Mouse (Mus musculus) spleen, postnatal 36 days (tissue): Measurements from ENCODE around the gene Gm29776.

Experiments
- DNase-seq, 2 experiments: peaks; one replicate each; pipeline ENCODE4 v3.0.0; 2022; ENCODE audit warnings: low spot score in 2 of 2, mixed read lengths in 1 of 2

The Gm29776 gene

DNA sequence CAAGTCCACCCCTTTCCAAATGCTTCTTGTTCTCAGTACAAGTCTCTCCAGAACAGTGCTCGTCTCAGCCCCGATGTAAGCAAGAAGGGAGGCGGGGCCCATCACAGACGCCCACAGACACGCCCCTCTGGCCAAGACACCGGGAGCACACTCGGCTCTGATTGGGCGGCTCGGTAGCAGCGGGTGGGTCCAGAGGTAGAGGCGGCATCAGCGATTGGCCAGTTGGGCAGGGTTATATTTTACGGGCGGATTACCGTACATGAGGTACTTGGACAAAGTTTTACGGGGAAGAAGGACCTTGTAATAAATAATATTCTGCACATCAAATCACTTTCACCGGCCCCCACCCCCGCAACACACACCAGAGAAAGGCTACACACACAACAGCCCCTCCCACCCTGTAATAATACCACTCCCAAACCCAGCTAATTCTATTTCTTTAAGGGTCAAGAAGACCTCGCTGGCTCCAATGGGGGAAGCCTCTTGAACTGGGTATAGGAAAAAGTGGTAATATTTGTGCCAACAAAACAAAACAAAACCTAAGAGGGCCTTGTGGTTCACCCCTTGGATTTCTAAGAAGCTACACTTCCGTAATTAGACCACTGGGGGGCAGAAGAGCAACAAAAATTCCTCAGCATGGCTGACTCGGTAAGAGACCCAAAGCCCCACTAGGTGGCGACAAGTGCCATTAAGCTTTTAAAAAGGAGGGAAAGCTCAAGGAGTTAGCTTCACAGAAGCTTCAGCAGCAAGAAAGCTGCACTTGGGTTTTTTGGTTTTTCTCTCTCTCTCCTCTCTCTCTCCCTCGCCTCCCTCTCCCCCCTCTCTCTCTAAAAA is 47.8 kb downstream of the Gm29776 start:
- peak; percentile 79 to 89 for DNase-seq

DNA sequence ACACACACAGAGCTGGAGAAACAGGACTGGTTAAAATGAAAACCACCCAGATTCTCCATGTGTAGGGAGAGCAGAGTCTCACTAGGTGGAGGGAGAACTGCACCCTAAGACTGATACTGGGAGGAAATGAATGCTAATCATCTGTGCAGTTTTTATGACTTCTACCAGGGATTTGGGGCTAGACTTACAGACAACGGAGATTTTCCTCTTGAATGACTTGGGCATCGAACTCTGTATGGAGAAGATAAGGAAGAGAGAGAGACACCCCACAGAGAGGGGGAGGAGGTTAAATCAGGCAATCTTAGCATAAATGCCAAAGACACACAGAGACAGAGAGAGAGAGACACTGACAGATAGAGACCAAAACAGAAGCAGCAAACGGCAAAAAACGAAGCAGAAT is 50.7 kb downstream of the Gm29776 start:
- DNase-seq = no peak

DNA sequence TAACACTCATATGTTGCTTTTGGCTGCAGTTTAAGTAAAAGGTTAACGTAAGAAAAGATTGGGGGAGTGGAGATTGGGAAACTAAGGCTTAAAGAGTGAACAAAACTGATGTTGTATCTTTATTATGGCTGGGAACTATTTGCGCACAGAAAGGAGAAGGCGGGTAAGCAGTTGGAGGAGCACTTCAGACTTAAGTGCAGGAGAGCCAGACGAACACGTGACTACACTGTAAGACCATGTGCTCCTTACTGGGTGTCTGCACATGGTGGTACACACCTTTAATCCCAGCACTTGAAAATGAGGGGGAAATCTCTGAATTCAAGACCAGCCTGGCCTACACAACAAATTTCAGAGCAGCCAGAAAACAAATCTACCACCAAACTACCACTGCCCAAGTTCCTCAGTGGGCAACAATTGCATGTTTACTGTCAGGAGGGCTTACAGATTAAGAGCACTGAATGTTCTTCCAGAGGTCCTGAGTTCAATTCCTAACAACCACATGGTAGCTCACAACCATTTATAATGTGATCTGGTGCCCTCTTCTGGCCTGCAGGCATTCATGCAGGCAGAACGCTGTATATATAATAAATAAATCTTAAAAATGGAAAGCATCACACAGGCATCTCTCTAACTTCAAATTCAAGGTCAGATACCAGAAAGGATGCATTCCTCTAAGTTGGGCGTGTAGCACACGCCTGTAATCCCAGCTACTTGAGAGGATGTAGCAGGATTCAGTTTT is 51.6 kb downstream of the Gm29776 start:
- DNase-seq = no peak

DNA sequence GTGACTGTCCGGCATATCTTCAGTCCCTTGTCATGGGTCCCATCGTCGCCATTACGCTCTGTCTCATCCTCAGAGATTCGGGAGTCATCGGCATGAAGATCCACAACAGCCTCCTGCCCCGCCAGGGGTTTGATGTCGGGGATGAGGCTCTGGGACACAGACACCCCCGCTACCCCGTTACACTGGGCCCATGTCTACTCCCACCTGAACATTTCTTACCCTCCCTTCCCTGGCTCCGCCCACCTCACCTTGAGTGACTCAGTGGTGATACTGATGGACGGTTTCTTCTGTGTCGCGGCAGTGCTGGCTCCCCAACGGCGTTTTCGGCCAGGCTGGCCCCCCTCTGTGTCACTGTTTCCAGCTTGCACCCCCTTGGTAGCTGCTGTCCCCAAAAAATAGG is 52.2 kb downstream of the Gm29776 start:
- no peak for DNase-seq

DNA sequence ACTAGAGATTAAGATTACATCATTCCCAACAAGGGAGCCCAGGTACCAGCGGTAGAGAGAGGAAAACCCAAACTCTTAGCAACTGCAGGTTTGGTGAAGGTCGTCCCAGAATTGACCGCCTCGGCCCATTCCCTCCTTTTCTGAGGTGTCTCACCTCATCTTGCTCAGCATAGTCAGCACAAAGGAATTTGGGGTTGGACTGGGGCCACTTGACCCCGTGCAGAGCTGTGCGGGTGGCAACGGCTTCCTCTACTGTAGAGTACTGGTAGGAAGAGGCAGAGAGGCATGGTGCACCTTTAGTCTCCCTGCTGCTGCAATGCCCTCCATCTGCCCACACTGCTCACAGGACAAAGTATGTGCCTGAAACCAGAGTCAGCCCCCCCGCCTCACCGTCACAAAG is 54.3 kb downstream of the Gm29776 start:
- no peak for DNase-seq

DNA sequence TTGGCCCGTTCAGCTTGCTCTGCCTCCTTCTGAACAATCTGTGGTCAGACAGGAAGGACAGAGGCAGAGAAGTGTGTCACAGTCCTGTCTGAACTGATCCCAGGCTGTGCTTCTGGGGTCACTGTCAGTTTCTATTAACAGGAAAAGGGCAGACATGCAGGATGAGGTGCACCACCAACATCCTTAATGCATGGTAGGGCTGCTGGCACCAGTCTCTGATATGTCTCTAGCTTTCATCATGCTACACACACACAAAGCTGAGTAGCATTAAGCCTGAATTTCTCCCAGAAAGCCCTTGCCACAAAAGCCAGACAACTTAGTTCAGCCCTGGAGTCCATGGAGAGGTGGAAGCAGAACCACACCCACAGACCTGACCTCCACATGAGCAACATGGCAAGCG is 55.6 kb downstream of the Gm29776 start:
- no peak for DNase-seq
